Mouse (Mus musculus) kidney, adult 11 months (tissue): ENCODE measurements at regions not wholly inside any gene's neighbourhood (a gene's known extent, or its start where the extent isn't known, plus 50 kb on each side); places are given as distances from the start of the nearest gene placed in this dataset.

Source experiments
- DNase-seq: peaks from one replicate; pipeline ENCODE4 v3.0.0; 2022

GRCm38 (mm10) chr5:112634701-112635100 lies 57.7 kb upstream of the Sez6l start:
- no peak for DNase-seq

- peak; percentile 48 for DNase-seq
These were observed 54.8 kb upstream of the Sez6l start for GRCm38 (mm10) chr5:112631766-112632165.

- DNase-seq, result no peak
These were observed 52.7 kb upstream of the Sez6l start for GRCm38 (mm10) chr5:112629656-112630055.

- DNase-seq, result no peak
These were observed 51.2 kb upstream of the Sez6l start for GRCm38 (mm10) chr5:112628073-112628790.

- no peak for DNase-seq
These were observed 50.3 kb upstream of the Sez6l start for GRCm38 (mm10) chr5:112627305-112627704.
